Mouse (Mus musculus) embryo, embryonic 10 days (tissue): ENCODE results near the gene Adgre4.
"Not testable (repeated sequence)": the region's sequence is repeated elsewhere in the genome, so short reads cannot be mapped to it uniquely, and the experiment has no call there.

Source experiments
- DNase-seq: peaks from one replicate; pipeline ENCODE4 v3.0.0-alpha.2; 2015; ENCODE audit warnings: low spot score

The Adgre4 gene

GRCm38 (mm10) chr17:55749786-55750185 lies at the start of gene Adgre4:
TSS of gene Adgre4 (plus strand) at chr17:55749984.
- no peak for DNase-seq

- DNase-seq = peak; percentile 90
These were observed 47.5 kb upstream of the Adgre4 start for GRCm38 (mm10) chr17:55702161-55702820.

- DNase-seq = no peak
These were observed 46.9 kb upstream of the Adgre4 start for GRCm38 (mm10) chr17:55702865-55703264.

- DNase-seq = peak; percentile 99
These were observed 37.6 kb upstream of the Adgre4 start, which contains the start of gene Pot1b for GRCm38 (mm10) chr17:55711984-55712811. TSS of gene Pot1b (minus strand) at chr17:55712628.

GRCm38 (mm10) chr17:55721270-55721669 lies 28.5 kb upstream of the Adgre4 start:
- no peak for DNase-seq

GRCm38 (mm10) chr17:55722250-55722649 lies 27.5 kb upstream of the Adgre4 start:
- no peak for DNase-seq

GRCm38 (mm10) chr17:55726193-55726592 lies 23.6 kb upstream of the Adgre4 start:
- no peak for DNase-seq

- no peak for DNase-seq
These were observed 13.1 kb upstream of the Adgre4 start for GRCm38 (mm10) chr17:55736675-55737074.

- no peak for DNase-seq
These were observed 1.4 kb downstream of the Adgre4 start for GRCm38 (mm10) chr17:55751170-55751569.

- no peak for DNase-seq
These were observed 63.9 kb downstream of the Adgre4 start for GRCm38 (mm10) chr17:55813642-55814041.

GRCm38 (mm10) chr17:55816853-55817252 lies 67.1 kb downstream of the Adgre4 start:
- no peak for DNase-seq

GRCm38 (mm10) chr17:55821566-55821965 lies 71.8 kb downstream of the Adgre4 start:
- DNase-seq = no peak

- no peak for DNase-seq
These were observed 93.3 kb downstream of the Adgre4 start for GRCm38 (mm10) chr17:55843067-55843466.

- DNase-seq = no peak
These were observed 127.4 kb downstream of the Adgre4 start for GRCm38 (mm10) chr17:55877184-55877583.

GRCm38 (mm10) chr17:55878282-55878635 lies 128.5 kb downstream of the Adgre4 start:
- not testable (repeated sequence) for DNase-seq

- peak; percentile 91 for DNase-seq
These were observed 129.0 kb downstream of the Adgre4 start, which contains the start of gene Zfp119a for GRCm38 (mm10) chr17:55878636-55879369. TSS of gene Zfp119a (minus strand) at chr17:55878930.

- no peak for DNase-seq
These were observed 133.8 kb downstream of the Adgre4 start for GRCm38 (mm10) chr17:55883631-55884030.

GRCm38 (mm10) chr17:55884912-55885311 lies 135.1 kb downstream of the Adgre4 start:
- no peak for DNase-seq

GRCm38 (mm10) chr17:55892406-55892955 lies 142.7 kb downstream of the Adgre4 start:
- not testable (repeated sequence) for DNase-seq

GRCm38 (mm10) chr17:55903087-55903486 lies 153.3 kb downstream of the Adgre4 start:
- no peak for DNase-seq
